Mouse (Mus musculus) forelimb bud, embryonic 11.5 days (tissue): Measurements from ENCODE around the gene B9d1.

Source experiments
- DNase-seq: peaks from one replicate; pipeline ENCODE4 v3.0.0-alpha.2; 2012; ENCODE audit warnings: low read depth, low spot score

The B9d1 gene

DNA sequence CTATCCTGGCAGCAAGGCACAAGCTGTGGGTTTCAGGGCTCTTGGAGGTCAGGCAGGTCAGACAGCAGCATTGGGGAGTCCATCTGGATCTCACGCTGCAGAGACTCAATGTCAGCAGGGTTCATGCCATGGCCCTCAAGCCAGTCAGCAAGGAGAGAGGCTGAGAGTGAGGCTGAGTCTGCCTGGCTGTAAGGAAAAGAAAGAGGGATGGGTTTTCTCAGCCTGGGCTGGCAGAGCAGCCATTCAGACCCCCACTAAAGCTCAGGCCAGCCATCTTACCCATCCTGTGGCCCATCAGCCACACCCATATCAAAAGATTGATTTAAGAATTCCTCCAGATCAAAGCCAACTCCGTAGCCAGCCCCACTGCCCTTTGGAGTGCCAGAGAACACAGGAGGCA, 15.9 kb upstream of the B9d1 start:
- DNase-seq, result no peak

DNA sequence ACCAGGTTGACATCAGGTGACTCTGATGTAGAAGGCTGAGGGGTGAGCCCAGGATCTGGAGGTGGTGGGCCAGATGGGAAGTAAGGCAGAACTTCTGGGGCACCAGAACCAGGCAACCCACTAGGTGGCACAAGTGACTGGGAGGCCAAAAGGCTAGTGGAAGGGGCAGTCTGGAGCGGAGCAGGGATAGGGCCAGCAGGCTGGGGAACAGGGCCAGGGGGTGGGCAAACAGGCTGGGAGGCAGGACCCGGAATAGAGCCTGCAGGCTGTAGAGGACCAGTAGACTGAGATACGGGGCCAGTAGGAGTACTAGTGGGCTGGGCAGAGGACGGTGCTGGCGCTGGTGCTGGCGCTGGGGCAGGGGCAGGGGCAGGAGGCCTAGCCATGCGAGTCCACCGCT, 15.1 kb upstream of the B9d1 start:
- no peak for DNase-seq

- no peak for DNase-seq
Observed at GRCm38 (mm10) chr11:61490944-61491520, 13.9 kb upstream of the B9d1 start.

DNA sequence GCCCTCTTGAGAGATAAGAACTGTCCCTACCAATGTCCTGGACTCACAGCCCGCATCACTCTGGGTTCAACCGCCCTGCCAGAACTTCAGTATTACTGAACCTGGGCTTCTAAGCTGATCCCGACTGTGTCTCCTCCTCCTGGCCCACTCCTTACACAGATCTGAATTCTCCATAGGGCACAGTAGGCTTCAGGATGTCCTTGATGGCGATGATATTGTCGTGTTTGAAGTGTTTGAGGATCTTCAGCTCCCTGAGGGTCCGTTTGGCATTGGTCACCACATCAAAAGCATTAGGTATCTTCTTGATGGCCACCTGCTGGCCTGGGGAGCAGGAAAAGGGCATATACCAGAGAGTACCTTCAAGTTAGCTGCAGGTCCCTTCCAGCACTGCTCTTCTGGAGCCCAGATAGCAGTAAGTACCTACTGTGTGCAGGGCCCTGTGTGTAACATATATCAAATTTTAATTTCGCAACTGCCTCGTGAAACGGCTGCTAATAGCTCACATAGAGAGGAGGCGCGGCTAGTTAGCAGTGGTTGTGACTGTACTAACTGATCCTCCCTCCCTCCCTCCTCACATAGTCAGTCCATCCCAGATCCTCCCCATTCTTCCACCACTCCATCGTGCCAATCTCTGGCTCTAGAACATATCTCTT, 12.1 kb upstream of the B9d1 start:
- DNase-seq, result no peak

- DNase-seq, result no peak
Observed at GRCm38 (mm10) chr11:61493525-61494128, 11.3 kb upstream of the B9d1 start.

GRCm38 (mm10) chr11:61494129-61494997, 10.6 kb upstream of the B9d1 start, which contains the start of gene Mapk7:
TSS of gene Mapk7 (minus strand) at chr11:61494406.
- DNase-seq, result peak; percentile 100

- no peak for DNase-seq
Observed at GRCm38 (mm10) chr11:61495528-61495927, 9.4 kb upstream of the B9d1 start.

- no peak for DNase-seq
Observed at GRCm38 (mm10) chr11:61497490-61497889, 7.5 kb upstream of the B9d1 start.

DNA sequence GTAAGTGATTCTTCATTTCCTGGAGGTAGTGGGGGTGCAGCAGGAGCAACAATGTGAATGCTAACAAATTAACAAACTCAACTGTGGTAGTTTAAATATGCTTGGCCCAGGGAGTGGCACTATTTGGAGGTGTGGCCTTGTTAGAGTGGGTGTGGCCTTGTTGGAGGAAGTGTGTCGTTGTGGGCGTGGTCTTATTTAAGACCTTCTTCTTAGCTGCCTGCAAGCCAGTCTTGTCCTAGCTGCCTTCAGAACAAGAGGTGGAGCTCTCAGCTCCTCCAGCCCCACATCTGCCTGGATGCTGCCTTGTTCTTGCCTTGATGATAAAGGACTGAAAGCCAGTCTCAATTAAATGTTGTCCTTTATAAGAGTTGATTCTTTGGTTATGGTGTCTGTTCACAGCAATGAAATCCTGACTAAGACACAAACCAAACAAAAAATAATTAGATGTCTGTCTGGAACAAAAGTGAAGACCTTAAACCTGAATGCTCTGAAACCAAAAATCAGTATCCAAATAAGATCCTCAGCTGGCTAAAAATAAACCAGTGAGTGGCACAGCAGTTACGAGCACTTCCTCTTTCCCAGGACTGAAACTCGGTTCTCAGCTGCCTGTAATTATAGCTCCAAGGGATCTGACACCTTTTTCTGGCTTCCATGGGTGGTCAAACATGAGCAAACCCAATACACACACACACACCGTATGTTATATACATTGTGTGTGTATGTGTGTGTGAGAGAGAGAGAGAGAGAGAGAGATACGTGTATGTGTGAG, 6.0 kb upstream of the B9d1 start:
- DNase-seq, result no peak

DNA sequence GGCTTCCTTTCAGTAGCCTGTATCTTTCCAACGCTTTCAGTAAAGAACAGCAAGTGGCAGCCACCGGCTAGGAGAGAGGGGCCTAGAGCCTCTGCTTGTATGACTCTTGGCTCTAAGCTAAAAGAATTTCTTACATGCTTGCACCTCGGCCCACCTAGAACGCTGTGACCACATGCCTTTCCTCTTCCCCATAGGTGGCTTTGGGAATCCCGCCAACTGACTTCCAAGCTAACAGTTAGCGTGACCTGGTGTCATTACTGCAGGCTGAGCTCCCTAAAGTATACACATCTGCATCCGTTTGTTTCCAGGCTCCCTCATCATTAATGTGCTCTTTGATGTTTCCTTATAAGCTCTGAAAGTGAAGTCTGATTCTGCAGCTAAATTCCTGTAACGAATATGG, 1.0 kb upstream of the B9d1 start:
- no peak for DNase-seq

DNA sequence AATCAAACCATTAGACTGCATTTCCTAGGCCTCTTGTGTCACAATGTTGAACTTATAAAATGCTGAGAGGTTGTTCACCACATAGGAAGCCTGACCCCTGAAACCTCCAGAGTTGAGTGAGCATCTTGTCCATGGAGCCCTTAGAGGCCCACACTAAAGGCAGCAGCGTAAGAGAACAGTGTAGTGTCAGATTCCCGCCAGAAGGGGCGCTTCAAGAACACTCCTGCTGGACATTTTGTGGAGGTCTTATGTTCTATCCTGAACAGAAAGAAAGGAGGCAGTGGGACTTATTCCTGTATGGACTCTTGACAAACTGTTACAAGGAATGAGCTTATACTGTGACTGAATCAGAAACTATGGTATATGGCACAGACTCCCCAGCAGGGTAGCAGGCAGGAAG, 10.0 kb downstream of the B9d1 start:
- DNase-seq, result peak; percentile 57

GRCm38 (mm10) chr11:61517971-61518370, 13.0 kb downstream of the B9d1 start:
- no peak for DNase-seq

DNA sequence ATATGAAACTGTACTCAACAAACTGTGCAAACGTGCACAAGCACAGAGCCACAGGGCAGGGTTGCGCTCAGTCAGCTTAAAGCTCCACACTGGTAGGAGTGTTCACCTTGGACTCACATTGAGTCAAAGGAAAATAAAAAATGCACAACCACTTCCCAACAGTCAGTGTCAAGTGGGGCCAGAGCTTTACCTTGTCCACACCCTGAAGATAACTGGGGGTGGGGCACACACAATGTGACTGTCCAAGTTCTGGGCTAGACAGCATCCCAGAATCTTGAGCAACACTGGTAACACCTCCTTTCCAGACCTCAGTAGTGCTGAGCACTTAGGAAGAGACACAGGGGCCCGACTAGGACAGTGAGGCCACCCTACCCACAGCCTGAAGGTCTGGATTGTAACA, 13.9 kb downstream of the B9d1 start:
- no peak for DNase-seq

DNA sequence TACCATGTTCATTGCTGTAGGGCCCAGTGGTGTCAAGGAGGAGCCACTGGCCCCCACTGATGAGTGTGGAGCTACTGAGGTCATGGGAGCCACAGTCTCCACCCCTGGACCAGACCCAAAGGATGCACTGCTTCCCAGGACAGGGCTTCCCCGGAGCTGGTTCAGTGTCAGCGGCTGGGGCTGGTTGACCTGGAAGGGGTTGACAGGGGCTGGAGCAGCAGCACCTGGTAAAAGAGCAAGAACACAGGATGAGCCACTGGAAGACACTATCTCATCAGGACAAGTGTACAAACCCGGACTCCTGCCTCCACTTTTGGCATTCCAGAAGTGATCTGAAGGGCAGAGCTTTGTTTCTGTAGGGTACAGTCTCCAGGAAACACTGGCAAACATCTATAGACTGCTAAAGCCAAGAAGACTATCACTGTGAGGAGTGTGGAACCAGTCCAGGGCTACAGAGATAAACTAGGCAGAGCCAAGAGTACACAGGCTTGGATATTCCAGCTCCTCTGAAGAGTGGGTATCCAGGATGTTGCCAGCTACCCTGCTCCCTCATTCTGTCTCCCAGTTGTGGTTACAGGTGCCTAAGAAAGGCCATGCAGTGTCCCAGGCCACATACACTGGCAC, 14.7 kb downstream of the B9d1 start:
- DNase-seq, result no peak

- no peak for DNase-seq
Observed at GRCm38 (mm10) chr11:61526872-61527271, 21.9 kb downstream of the B9d1 start.

- DNase-seq, result no peak
Observed at GRCm38 (mm10) chr11:61529268-61529713, 24.3 kb downstream of the B9d1 start.

DNA sequence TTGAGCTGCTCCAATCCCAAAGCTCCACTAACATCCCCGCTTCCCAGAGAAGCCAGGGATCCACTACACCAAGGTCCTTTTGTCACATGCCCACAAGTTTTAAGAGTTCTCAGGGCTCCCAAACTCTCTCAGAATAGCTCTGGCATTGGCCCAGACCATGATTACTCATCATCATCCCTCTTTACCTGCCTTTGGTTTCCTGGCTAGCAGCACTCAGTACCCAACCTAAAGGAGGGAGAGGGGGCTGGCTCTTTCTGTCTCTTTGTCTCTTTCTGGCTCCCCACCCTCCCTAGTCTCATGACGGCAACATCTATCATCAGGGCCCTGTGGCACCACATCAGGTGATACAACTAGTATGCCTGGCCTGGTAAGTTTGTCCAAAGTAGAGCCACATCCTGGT, 27.9 kb downstream of the B9d1 start:
- DNase-seq, result no peak

DNA sequence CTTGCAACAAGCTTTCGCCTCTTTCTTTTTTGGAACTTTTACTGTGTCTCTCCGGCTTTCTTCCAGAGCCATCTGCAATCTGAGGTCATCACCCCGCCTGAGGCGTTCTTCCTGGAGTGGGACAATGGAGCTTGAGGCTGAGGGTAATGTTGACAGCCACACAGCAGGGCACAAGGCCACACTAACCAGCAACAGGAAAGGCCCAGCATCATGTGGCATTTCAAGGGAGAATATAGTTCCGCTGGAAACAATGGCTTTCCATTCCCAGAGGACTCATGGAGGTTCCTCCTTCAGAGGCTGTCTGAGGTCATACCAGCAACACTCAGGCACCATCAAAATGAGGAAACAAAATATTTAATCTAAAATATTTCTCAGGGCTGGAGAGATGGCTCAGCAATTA, 28.6 kb downstream of the B9d1 start:
- no peak for DNase-seq

DNA sequence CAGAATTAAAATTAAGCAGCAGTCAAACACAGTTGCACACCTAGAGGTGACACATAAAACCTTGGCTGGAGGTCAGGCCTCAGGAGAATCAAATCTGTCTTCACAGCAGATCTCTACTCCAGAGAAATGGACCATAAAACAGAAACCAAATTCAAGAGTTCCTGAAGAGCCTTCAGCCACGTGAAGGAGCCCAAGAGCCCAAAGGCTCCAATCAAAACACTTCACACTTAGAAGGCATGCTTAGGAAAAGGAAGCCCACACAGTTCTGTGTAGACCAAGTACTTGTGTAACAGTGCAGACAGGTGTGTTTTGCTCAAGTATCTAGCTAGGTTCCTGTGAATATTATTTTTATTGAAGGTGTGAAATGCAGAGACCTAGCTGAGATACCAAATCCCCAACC, 30.6 kb downstream of the B9d1 start:
- no peak for DNase-seq

- DNase-seq, result no peak
Observed at GRCm38 (mm10) chr11:61536952-61537351, 32.0 kb downstream of the B9d1 start.

GRCm38 (mm10) chr11:61537362-61537761, 32.4 kb downstream of the B9d1 start:
- no peak for DNase-seq
